Mouse (Mus musculus): ENCODE results near the gene Heca.

GRCm38 (mm10) chr10:17989136-17989535 lies 41.3 kb upstream of the Heca start:
- TF ChIP-seq CTCF (conservative IDR thresholded peaks at IDR 0.05; ENCODE audit: insufficient read depth, insufficient read length, low read depth, low read length) = no peak
- no peak for TF ChIP-seq POLR2A (IDR thresholded peaks at IDR 0.05; ENCODE audit: low read depth, low read length)

Measured in kidney, adult 2 months (tissue).